Mouse (Mus musculus) forebrain, embryonic 13.5 days (tissue): ENCODE data around the gene Prdm16. TPM values are rescaled to one million over a fixed set of nuclear protein-coding genes. Genes with fewer than 3 reads are reported as not detected.
A peak's percentile ranks its signal among the peaks of the same experiment; 100 is the strongest.

Experiments
- ATAC-seq: fragments of 200-750 bp; cut with Nextera tagmentation; 2 replicates; pipeline ENCODE4 v1.8.0; 2017
- H3K27ac ChIP-seq: fragments of 300-500 bp; sonication (generic); 2 replicates; pipeline ENCODE4 v1.5.1; 2015; ENCODE audit warnings: inconsistent platforms, mild to moderate bottlenecking, moderate library complexity
- H3K27me3 ChIP-seq: fragments of 300-500 bp; sonication (generic); 2 replicates; pipeline ENCODE4 v1.6.1; 2015; ENCODE audit warnings: mild to moderate bottlenecking, inconsistent platforms
- H3K36me3 ChIP-seq: fragments of 300-500 bp; sonication (generic); 2 replicates; pipeline ENCODE4 v1.6.1; 2015; ENCODE audit warnings: mild to moderate bottlenecking, inconsistent platforms; ENCODE audit not compliant: poor library complexity, severe bottlenecking
- H3K4me1 ChIP-seq: fragments of 300-500 bp; sonication (generic); 2 replicates; pipeline ENCODE4 v1.6.1; 2015; ENCODE audit warnings: inconsistent platforms
- H3K4me2 ChIP-seq: fragments of 300-500 bp; sonication (generic); 2 replicates; pipeline ENCODE4 v1.6.1; 2015; ENCODE audit warnings: inconsistent platforms, mild to moderate bottlenecking, moderate library complexity
- H3K4me3 ChIP-seq: fragments of 300-500 bp; sonication (generic); 2 replicates; pipeline ENCODE4 v1.5.1; 2015; ENCODE audit warnings: mild to moderate bottlenecking, inconsistent platforms
- H3K9ac ChIP-seq: fragments of 300-500 bp; sonication (generic); 2 replicates; pipeline ENCODE4 v1.6.1; 2015; ENCODE audit warnings: mild to moderate bottlenecking, inconsistent platforms
- H3K9me3 ChIP-seq: fragments of 300-500 bp; sonication (generic); replicated peaks from 2 replicates; pipeline ENCODE4 v1.6.1; 2016; ENCODE audit warnings: inconsistent platforms
- WGBS: fragments of 180-500 bp; shearing (Covaris S2); methylation state at CpG from one replicate; pipeline ENCODE4 v1.1.7; 2015; 5-methylcytosine and 5-hydroxymethylcytosine counted together
- polyA plus RNA-seq: library from polyadenylated mRNA; unstranded; fragments of >200 nt; fragmentation: Nextera tagmentation; extraction: Ambion mirVana; gene quantifications from 2 replicates; pipeline ENCODE4 v1.2.1, GENCODE M21; 2015

Gene Prdm16
- polyA plus RNA-seq, 1 experiment from 2014 or later, result 41.3 TPM

DNA sequence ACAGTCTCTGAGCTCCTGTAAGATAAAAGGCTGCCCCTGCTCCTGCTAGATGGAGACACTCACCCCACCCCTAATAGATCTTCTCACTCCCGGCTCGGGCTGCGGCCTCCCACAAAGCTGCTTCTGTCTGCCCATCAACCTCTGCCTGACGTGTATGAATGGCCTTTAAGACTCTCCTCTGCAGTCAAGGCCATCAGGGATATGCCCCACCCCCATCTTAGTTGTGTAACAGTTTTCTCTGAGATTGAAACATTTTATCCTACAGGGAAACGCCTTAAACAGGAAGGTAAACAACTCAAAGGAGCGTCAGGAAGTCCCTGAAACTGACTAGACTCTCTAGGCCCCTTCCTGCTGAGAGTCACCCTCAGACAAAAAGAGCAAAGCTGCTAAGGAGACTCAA lies 24.6 kb upstream of the Prdm16 start:
- no peak overlapping the region for H3K4me3 ChIP-seq

GRCm38 (mm10) chr4:154660025-154660424 lies 23.4 kb upstream of the Prdm16 start:
- peaks cover 8% of the 10 kb centered on the region; the same call in 1 of the 2 replicates for H3K27me3 ChIP-seq
- H3K9me3 ChIP-seq, result no peaks in the 10 kb centered on the region
- H3K4me3 ChIP-seq, result no peak overlapping the region
- H3K9ac ChIP-seq, result no peak overlapping the region
- H3K4me1 ChIP-seq, result no peaks in the 10 kb centered on the region
- H3K27ac ChIP-seq, result no peak overlapping the region
- H3K4me2 ChIP-seq, result no peak overlapping the region
- no peaks in the 10 kb centered on the region for H3K36me3 ChIP-seq
- ATAC-seq, result no peak

More for the DNA sequence above, 24.6 kb upstream of the Prdm16 start:
- Histone ChIP-seq H3K36me3 (no peaks in the 10 kb centered on the region), H3K9me3 (no peaks in the 10 kb centered on the region), H3K4me2 (no peak overlapping the region), H3K9ac (no peak overlapping the region), H3K27me3 (peaks cover 8% of the 10 kb centered on the region; the same call in 1 of the 2 replicates), H3K27ac (no peak overlapping the region), H3K4me1 (no peaks in the 10 kb centered on the region)
- WGBS, result 44% methylated on average over 6 of the region's 6 CpGs
- no peak for ATAC-seq

DNA sequence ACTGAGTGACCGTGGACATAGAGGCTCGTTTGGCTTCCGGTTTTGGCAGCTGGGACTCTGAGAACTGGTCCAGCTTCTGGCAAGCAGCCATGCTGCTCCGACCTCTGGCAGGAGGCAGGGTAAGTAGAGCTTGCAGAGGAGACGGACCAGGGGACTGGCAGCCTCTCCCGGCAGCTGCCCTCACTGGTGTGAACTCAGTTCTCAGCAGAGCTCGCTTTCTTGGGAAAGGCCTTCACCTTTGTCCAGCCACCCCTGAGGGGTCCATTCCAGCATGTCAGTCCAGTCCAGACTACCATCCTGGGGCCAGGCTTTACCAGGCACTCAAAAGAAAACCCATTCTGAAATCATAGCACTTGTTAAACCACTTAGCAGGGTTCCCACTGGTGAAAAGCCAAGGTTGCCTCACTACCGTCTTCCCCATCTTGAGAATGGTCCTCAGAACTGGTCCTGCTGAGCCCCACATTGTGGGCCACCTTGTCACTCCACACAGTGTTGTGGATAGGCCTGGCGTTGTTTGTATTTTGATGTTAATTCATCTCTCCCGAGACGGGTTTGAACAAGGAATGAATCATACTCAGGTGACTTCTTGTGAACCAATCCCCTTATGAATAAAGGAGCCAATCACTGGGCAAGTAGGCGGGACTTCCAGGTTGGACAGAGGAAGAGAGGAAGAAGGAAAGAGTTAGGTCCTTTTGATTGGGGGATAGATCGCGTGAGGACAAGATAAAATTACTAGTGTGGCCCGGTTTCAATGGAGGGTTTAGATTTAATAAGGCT lies 18.6 kb upstream of the Prdm16 start:
- ATAC-seq, result no peak
- Histone ChIP-seq H3K27ac (no peak overlapping the region), H3K27me3 (peaks cover 5% of the 10 kb centered on the region; the same call in 1 of the 2 replicates), H3K4me1 (peaks cover 4% of the 10 kb centered on the region; the same call in 1 of the 2 replicates), H3K9ac (no peak overlapping the region), H3K9me3 (no peaks in the 10 kb centered on the region), H3K4me3 (no peak overlapping the region), H3K36me3 (no peaks in the 10 kb centered on the region), H3K4me2 (no peak overlapping the region)
- 69% methylated on average over 15 of the region's 15 CpGs for WGBS

GRCm38 (mm10) chr4:154652494-154652893 lies 15.8 kb upstream of the Prdm16 start:
- WGBS, result 24% methylated on average over 5 of the region's 5 CpGs
- Histone ChIP-seq H3K36me3 (no peaks in the 10 kb centered on the region), H3K27ac (no peak overlapping the region), H3K27me3 (peaks cover 10% of the 10 kb centered on the region), H3K9me3 (no peaks in the 10 kb centered on the region), H3K4me3 (no peak overlapping the region), H3K4me1 (peaks cover 4% of the 10 kb centered on the region; the same call in 1 of the 2 replicates), H3K4me2 (no peak overlapping the region), H3K9ac (no peak overlapping the region)
- ATAC-seq, result no peak

- no peak overlapping the region for H3K27ac ChIP-seq
- ATAC-seq, result no peak
- no peak overlapping the region for H3K9ac ChIP-seq
- H3K4me1 ChIP-seq, result peaks cover 4% of the 10 kb centered on the region; the same call in 1 of the 2 replicates
- no peaks in the 10 kb centered on the region; the same call in 1 of the 2 replicates for H3K36me3 ChIP-seq
- no peak overlapping the region for H3K4me3 ChIP-seq
- 84% methylated on average over 19 of the region's 19 CpGs for WGBS
- H3K9me3 ChIP-seq, result peaks cover 8% of the 10 kb centered on the region; the same call in 1 of the 2 replicates
- H3K4me2 ChIP-seq, result no peak overlapping the region
- H3K27me3 ChIP-seq, result peaks cover 13% of the 10 kb centered on the region
Observed at GRCm38 (mm10) chr4:154649083-154649747, 12.5 kb upstream of the Prdm16 start.

GRCm38 (mm10) chr4:154642496-154642895 lies 5.8 kb upstream of the Prdm16 start:
- 27% methylated on average over 6 of the region's 6 CpGs for WGBS
- Histone ChIP-seq H3K4me3 (no peak overlapping the region), H3K36me3 (no peaks in the 10 kb centered on the region; the same call in 1 of the 2 replicates), H3K4me2 (no peak overlapping the region), H3K27me3 (peaks cover 56% of the 10 kb centered on the region), H3K9ac (no peak overlapping the region), H3K27ac (no peak overlapping the region), H3K4me1 (peaks cover 41% of the 10 kb centered on the region), H3K9me3 (peaks cover 8% of the 10 kb centered on the region; the same call in 1 of the 2 replicates)
- ATAC-seq, result no peak

DNA sequence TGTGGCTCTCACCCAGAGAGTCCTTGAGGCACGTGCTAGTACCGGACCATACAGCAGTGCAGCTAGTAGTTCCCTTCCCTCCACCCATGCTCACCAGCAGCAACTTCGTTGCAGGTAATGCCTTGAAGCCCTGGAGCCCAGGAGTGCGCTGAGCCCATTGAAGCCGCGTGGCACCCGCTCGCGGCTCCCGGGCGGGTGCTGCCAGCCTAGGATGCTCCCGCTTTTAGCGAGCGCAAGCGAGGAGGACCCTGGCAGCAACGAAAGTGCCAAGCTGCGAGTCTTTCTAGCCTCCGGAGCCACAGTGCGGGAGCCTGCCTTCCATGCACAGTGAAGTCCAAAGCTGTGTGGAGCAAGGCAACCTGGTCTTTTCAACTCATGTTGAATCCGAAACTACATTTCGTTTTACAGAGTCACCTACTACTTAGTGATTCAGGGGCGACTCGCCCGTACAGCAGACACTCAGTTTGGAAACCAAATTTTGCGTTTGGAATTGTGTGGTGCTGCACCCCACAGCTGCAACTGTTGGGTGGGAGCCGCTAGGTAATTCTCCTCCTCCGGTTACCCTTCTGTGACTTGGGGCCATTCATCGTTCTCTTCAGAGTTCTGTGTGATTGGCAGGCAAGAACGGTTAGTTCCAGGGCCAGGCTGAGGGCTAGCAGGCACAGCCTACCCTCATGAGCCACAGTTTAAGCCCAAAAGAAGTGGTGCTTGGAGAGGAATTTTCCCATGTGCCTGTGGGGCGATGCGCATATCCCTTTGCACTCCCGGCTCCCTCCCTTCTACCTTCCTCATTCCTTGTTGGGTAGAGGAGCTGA lies 4.8 kb upstream of the Prdm16 start:
- Histone ChIP-seq H3K27ac (no peak overlapping the region), H3K4me3 (peak overlapping the region; percentile 26), H3K4me2 (peak overlapping the region; percentile 88), H3K4me1 (peaks cover 49% of the 10 kb centered on the region), H3K27me3 (peaks cover 61% of the 10 kb centered on the region), H3K36me3 (no peaks in the 10 kb centered on the region; the same call in 1 of the 2 replicates), H3K9me3 (no peaks in the 10 kb centered on the region), H3K9ac (peak overlapping the region; percentile 64)
- ATAC-seq, result no peak
- 3% methylated on average over 32 of the region's 32 CpGs for WGBS

DNA sequence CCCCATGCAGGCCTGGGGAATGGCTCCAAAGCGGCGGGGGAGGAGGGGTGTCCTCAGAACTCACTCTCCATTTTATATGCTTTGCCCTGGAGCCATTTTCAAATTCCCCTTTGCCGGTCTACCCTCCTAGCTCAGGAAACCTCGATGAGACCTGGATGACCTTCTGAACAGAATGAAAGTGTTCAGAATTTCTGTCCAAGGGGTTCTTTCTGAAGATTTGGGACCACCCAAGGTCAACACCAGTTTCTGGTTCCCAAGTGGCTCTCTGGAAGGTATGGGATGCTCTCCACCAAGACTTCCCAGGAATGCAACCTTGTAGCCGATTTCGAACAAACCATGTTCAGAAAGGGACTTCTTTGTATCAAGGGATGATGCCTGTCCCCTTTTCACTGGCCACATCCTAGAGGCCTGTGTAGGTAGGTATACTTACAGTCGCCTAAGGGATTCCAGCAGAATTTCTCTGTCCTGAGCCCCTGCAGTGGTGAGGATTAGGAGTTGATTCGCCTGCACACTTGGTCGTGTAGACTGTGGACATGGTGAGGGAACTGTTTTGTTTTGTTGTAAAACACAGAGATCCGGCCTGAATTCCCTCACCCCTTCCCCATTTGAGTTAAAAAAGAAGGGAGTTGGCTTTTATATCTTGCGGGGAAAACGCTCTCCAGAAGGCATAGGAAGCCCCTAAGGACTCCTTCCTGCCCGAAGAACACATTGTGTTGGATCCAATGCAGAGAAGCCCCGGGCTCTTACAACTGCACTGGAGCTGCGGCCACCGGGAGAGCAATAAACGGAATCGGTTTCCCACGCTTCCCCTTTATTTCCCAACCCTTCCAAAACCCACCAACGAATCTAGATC lies 4.0 kb upstream of the Prdm16 start:
- Histone ChIP-seq H3K9me3 (no peaks in the 10 kb centered on the region), H3K4me1 (peaks cover 52% of the 10 kb centered on the region), H3K27me3 (peaks cover 58% of the 10 kb centered on the region), H3K4me3 (peak overlapping the region; percentile 80), H3K27ac (no peak overlapping the region), H3K4me2 (peak overlapping the region; percentile 88), H3K9ac (peak overlapping the region; percentile 64), H3K36me3 (no peaks in the 10 kb centered on the region; the same call in 1 of the 2 replicates)
- no peak for ATAC-seq
- 11% methylated on average over 20 of the region's 20 CpGs for WGBS

GRCm38 (mm10) chr4:154639591-154640442 lies 3.1 kb upstream of the Prdm16 start:
- WGBS, result 17% methylated on average over 13 of the region's 13 CpGs
- ATAC-seq, result no peak
- peaks cover 60% of the 10 kb centered on the region for H3K27me3 ChIP-seq
- peak overlapping the region; percentile 98 for H3K9ac ChIP-seq
- peaks cover 61% of the 10 kb centered on the region for H3K4me1 ChIP-seq
- peak overlapping the region; percentile 88 for H3K4me2 ChIP-seq
- no peaks in the 10 kb centered on the region for H3K36me3 ChIP-seq
- H3K4me3 ChIP-seq, result peak overlapping the region; percentile 80
- H3K9me3 ChIP-seq, result no peaks in the 10 kb centered on the region
- H3K27ac ChIP-seq, result no peak overlapping the region

DNA sequence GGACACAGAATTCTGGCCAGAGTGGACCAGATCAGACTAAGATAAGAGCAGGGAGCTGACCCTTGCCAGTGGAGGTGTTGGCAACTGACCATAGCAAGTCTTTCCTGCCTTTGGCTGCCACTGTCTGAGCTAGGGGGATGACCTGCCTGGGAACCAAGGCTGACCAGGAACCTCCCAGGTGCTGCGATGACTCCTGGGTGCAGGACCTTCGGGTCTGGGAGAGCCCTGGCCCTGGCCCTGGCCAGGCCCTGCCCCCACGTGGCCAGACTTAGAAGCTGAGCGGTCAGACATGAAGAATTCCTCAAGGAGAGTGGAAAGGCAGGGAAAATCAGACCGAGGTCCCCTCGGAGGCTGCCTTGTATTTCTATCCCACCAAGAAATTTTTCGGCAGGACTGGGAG lies 2.5 kb upstream of the Prdm16 start:
- no peaks in the 10 kb centered on the region for H3K9me3 ChIP-seq
- H3K9ac ChIP-seq, result peak overlapping the region; percentile 98
- no peaks in the 10 kb centered on the region for H3K36me3 ChIP-seq
- no peak overlapping the region; the same call in 1 of the 2 replicates for H3K27ac ChIP-seq
- ATAC-seq, result no peak
- peak overlapping the region; percentile 88 for H3K4me2 ChIP-seq
- peak overlapping the region; percentile 80 for H3K4me3 ChIP-seq
- 5% methylated on average over 7 of the region's 7 CpGs for whole genome bisulfite sequencing
- peaks cover 63% of the 10 kb centered on the region for H3K27me3 ChIP-seq
- peaks cover 68% of the 10 kb centered on the region for H3K4me1 ChIP-seq
